Mouse (Mus musculus) liver, embryonic 12.5 days (tissue): ENCODE measurements around the gene Gm21149. TPM values are rescaled to one million over a fixed set of nuclear protein-coding genes. Genes with fewer than 3 reads are reported as not detected.
A peak's percentile ranks its signal among the peaks of the same experiment; 100 is the strongest.
"Not testable (repeated sequence)": the region's sequence is repeated elsewhere in the genome, so short reads cannot be mapped to it uniquely, and the experiment has no call there.

ENCODE experiments used
- ATAC-seq: fragments of 200-750 bp; cut with Nextera tagmentation; 2 replicates; pipeline ENCODE4 v1.8.0; 2017; ENCODE audit warnings: moderate number of reproducible peaks, mild to moderate bottlenecking, moderate library complexity
- H3K27ac ChIP-seq: fragments of 300-500 bp; sonication (generic); 2 replicates; pipeline ENCODE4 v1.5.1; 2016; ENCODE audit warnings: mild to moderate bottlenecking
- H3K27me3 ChIP-seq: fragments of 300-500 bp; sonication (generic); replicated peaks from 2 replicates; pipeline ENCODE4 v1.6.1; 2016; ENCODE audit warnings: mild to moderate bottlenecking, moderate library complexity
- H3K36me3 ChIP-seq: fragments of 300-500 bp; sonication (generic); 2 replicates; pipeline ENCODE4 v1.6.1; 2016; ENCODE audit warnings: mild to moderate bottlenecking, moderate library complexity
- H3K4me1 ChIP-seq: fragments of 300-500 bp; sonication (generic); 2 replicates; pipeline ENCODE4 v1.6.1; 2016
- H3K4me2 ChIP-seq: fragments of 300-500 bp; sonication (generic); 2 replicates; pipeline ENCODE4 v1.6.1; 2016; ENCODE audit warnings: mild to moderate bottlenecking, moderate library complexity
- H3K4me3 ChIP-seq: fragments of 300-500 bp; sonication (generic); 2 replicates; pipeline ENCODE4 v1.5.1; 2016; ENCODE audit warnings: mild to moderate bottlenecking, moderate library complexity
- H3K9ac ChIP-seq: fragments of 300-500 bp; sonication (generic); 2 replicates; pipeline ENCODE4 v1.6.1; 2016; ENCODE audit warnings: mild to moderate bottlenecking, moderate library complexity
- H3K9me3 ChIP-seq: fragments of 300-500 bp; sonication (generic); replicated peaks from 2 replicates; pipeline ENCODE4 v1.6.1; 2016; ENCODE audit warnings: mild to moderate bottlenecking, moderate library complexity
- WGBS: fragments of 180-500 bp; shearing (Covaris S2); methylation state at CpG from one replicate; pipeline ENCODE4 v1.1.7; 2016; ENCODE audit not compliant: insufficient replicate concordance; 5-methylcytosine and 5-hydroxymethylcytosine counted together
- polyA plus RNA-seq: library from polyadenylated mRNA; unstranded; fragments of >200 nt; fragmentation: Nextera tagmentation; extraction: Ambion mirVana; gene quantifications from 2 replicates; pipeline ENCODE4 v1.2.1, GENCODE M21; 2016

Gene Gm21149
- polyA plus RNA-seq: not detected in 2 replicates

DNA sequence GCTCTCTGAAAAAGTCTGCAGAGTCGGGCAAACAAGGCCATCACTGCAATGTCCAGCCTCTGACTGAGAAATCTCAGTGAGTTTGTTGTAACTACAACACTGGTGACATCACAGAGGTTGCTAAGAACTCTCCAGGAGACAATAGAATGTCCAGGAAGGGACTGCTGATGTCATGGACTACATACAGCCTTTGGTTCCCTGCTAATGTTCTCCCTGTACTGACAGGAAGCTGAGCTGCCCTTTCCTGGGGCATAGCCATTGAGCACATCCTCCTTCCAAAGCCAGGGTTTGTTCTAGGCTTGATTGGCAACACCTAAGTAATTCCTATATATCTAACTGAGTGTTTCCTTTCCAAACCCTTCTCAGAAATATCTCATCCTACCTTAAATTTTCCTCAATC, at the start of gene Gm21149:
Gene Gm21149 (minus strand): TSS at position 101 of the 400 bp plus-strand sequence.
- H3K4me3 ChIP-seq, H3K27me3 ChIP-seq: not testable (repeated sequence)
- 39% methylated on average over 1 of the region's 1 CpGs for WGBS

DNA sequence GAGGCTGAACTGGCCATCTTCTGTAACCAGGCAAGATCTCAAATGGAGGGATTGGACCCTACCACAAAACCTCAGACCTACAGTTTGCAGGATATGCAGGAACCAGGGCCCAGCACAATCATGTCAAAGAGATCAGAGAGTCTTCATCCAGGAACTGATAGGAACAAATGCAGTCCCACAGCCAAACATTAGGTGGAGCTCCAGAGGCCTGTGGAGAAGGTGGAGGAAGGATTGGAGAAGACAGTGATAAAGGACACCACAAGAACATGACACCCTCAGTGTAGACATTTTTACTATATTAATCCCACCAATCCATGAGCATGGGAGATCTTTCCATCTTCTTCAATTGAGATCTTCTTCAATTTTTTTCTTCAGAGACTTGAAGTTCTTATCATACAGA, 46.1 kb upstream of the Gm21149 start:
- H3K4me1 ChIP-seq, H3K9me3 ChIP-seq, H3K27me3 ChIP-seq, H3K27ac ChIP-seq, H3K9ac ChIP-seq, ATAC-seq, H3K4me2 ChIP-seq, H3K36me3 ChIP-seq, H3K4me3 ChIP-seq: not testable (repeated sequence)

More for the DNA sequence above, at the start of gene Gm21149:
- not testable (repeated sequence) for H3K27ac ChIP-seq, H3K9me3 ChIP-seq, H3K4me1 ChIP-seq, ATAC-seq, H3K4me2 ChIP-seq, H3K9ac ChIP-seq, H3K36me3 ChIP-seq

DNA sequence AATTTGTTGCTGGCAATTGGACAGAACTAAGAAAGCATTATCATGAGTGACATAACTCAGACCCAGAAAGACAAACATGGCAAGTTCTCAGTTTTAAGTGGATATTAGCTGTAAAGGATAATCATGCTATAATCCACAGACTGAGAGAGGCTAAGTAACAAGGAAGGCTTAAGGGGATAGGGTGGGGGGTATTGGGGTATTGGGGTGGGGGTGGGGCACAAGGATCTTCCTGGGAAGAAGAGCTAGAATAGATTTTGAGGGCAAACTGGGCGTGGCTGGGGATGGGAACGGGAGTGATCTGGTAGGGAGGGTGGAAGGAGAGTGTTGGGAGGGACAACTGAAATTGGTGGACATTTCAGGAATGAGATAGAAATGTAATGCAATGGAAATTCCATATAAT, 45.7 kb upstream of the Gm21149 start:
- ATAC-seq, H3K27me3 ChIP-seq, H3K36me3 ChIP-seq, H3K27ac ChIP-seq, H3K4me2 ChIP-seq, H3K4me1 ChIP-seq, H3K9ac ChIP-seq, H3K4me3 ChIP-seq, H3K9me3 ChIP-seq: not testable (repeated sequence)
- WGBS: 23% methylated on average over 2 of the region's 2 CpGs

DNA sequence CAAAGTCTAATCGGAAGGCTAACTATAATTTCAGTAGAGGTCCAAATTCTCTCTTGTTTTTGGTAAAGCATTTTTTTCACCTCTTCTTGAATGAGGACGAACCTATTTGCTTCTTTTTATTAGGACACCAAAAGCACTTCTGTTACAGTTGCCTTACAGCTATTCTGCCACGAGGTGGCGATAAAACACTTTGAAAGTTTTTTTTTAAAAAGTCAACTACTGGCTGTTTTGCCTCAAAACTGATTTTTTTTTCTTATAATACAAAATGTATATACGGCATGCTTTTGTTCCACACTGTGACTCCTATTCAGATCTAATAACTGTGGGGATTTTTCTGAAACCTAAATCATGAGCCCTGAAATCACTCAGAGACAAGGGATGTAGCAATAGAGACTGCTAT, 44.1 kb upstream of the Gm21149 start:
- H3K4me2 ChIP-seq, ATAC-seq, H3K27ac ChIP-seq, H3K4me3 ChIP-seq, H3K9me3 ChIP-seq, H3K9ac ChIP-seq, H3K27me3 ChIP-seq, H3K36me3 ChIP-seq, H3K4me1 ChIP-seq: not testable (repeated sequence)
- 12% methylated on average over 5 of the region's 5 CpGs for WGBS

DNA sequence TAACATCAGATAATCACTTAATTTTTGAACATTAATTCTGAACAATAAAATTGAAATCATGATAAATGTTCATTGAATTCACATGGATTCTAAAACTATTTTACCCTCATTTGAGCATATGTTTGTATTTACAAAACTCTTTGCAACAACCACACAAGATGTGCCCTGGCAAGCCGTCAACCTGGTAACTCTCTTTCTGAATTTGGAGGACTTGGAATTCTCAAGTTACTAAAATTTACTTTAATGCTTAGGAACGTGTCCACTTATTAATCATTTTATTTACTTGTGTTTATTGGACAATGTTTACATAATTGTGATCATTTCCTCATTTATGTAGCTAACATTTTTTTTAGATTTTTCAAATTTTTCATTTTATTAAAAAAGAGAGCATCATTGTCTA, 40.8 kb upstream of the Gm21149 start:
- H3K27me3 ChIP-seq, H3K27ac ChIP-seq, H3K9me3 ChIP-seq, H3K36me3 ChIP-seq, H3K4me3 ChIP-seq, ATAC-seq, H3K4me2 ChIP-seq, H3K4me1 ChIP-seq, H3K9ac ChIP-seq: not testable (repeated sequence)
- WGBS: 53% methylated on average over 2 of the region's 2 CpGs

DNA sequence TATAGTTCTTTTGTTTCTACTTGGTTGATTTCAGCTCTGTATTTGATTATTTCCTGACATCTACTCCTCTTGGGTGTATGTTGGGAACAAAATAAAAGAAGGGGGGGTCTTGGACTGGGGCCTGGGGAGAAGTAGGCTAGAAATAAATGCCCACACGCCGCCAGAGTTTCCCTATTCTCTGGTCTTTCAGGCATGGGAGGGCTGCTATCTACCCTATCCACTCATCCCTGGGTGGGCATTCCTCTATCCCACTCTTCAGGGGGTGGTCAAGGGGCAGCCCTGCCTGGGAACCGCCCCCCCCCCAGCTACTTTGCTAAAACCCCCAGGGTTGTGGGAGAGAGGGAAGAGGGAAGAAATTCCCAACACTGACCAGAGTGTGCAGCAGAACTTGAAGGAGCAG, 35.9 kb upstream of the Gm21149 start:
- H3K36me3 ChIP-seq, ATAC-seq, H3K4me2 ChIP-seq, H3K9ac ChIP-seq, H3K27ac ChIP-seq, H3K4me3 ChIP-seq, H3K4me1 ChIP-seq, H3K27me3 ChIP-seq: not testable (repeated sequence)
- 49% methylated on average over 3 of the region's 3 CpGs for WGBS
- peaks cover 14% of the 10 kb centered on the region for H3K9me3 ChIP-seq

DNA sequence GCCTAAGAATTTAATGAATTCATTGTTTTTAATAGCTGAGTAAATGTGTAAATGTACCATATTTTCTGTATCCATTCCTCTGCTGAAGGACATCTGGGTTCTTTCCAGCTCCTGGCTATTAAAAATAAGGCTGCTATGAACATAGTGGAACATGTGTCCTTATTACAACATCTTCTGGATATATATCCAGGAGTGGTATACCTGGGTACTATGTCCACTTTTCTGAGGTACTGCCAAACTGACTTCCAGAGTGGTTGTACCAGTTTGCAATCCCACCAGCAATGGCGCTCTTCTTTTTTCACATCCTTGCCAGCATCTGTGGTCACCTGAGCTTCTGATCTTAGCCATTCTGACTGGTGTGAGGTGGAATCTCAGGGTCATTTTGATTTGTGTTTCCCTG, 33.6 kb upstream of the Gm21149 start:
- H3K9me3 ChIP-seq: peaks cover 14% of the 10 kb centered on the region
- H3K27ac ChIP-seq, H3K4me3 ChIP-seq, H3K4me2 ChIP-seq, H3K4me1 ChIP-seq, H3K27me3 ChIP-seq, H3K9ac ChIP-seq, H3K36me3 ChIP-seq: not testable (repeated sequence)
- ATAC-seq: peak; percentile 58; the same call in 1 of the 2 replicates
- WGBS: 56% methylated on average over 1 of the region's 1 CpGs

DNA sequence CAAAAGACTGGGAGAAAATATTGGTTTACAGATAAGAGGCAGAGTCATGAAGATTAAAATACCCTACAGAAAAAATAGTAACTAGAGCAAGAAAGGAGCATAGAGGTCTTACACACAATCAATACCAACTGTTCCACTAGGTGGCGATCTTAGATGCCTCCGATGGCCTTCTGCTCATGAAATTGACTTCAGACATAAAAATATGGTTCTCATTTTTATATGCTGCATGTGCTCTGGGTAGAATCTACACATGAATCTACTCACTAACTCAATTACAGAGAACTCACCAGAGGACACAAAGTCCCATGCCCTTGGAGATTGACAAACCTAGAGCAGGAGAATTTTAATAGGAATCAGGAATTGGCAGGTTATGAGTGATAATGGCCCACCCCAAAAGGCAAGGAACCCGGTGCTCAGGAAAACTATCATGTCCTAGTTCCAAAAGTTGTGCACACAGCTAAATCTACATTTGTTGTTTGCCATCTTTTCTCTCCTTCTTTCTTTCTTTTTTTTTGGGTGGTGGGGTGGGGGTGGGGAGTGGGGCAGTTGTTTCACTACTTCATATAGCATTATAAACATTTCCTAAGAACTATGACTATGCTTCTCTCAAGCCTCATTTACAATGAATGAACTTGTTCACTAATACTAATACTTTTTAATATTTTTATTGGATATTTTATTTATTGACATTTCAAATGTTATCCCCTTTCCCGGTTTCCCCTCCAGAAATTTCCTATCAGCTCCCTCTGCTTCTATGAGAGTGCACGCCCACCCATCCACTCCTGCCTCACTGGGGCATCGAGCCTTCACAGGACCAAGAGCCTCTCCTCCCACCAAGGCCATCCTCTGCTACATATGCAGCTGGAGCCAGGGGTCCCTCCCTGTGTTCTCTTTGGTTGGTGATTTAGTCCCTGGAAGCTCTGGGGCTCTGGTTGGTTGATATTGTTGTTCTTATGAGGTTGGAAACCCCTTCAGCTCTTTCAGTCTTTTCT, 32.4 kb upstream of the Gm21149 start:
- H3K27me3 ChIP-seq, H3K4me2 ChIP-seq, H3K4me3 ChIP-seq, H3K27ac ChIP-seq, H3K9ac ChIP-seq, H3K36me3 ChIP-seq, H3K4me1 ChIP-seq: not testable (repeated sequence)
- 50% methylated on average over 6 of the region's 6 CpGs for WGBS
- peak; percentile 37; the same call in 1 of the 2 replicates for ATAC-seq
- H3K9me3 ChIP-seq: peaks cover 14% of the 10 kb centered on the region

DNA sequence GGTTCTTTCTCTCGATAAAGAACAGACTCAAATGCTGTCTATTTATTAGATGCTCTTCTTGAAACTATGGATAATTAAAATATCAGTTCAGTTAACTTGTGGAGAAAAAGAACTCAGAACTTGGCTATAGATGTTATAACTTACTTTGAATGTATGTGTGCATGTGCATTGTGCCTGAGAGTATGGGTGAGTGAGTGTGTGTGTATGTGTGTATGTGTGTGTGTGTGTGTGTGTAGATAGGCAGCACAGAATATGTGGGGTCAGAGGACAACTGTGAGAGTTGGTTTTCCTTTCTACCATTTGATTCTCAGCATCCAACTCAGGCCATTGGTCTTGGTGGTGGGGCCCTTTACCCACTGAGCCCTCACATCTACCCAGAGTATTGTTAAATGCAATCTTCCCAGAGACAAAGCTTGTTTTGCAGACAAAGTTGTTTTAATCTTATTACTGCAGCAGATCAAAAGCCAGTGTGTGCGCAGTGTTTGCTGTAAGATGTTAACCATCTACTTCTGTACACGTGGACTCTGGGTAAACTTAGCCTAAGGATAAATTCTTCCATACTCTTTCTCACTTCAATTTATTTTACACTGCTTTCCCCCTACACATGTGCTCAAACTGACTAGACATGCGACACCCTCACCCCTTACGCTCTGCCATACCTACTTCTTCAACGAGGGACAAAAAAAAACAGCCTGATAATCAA, 31.6 kb upstream of the Gm21149 start:
- not testable (repeated sequence) for H3K27me3 ChIP-seq, H3K4me3 ChIP-seq, H3K9ac ChIP-seq, H3K4me2 ChIP-seq, H3K4me1 ChIP-seq, H3K36me3 ChIP-seq, H3K27ac ChIP-seq
- peaks cover 14% of the 10 kb centered on the region for H3K9me3 ChIP-seq
- WGBS: 48% methylated on average over 6 of the region's 6 CpGs
- ATAC-seq: peak; percentile 69

DNA sequence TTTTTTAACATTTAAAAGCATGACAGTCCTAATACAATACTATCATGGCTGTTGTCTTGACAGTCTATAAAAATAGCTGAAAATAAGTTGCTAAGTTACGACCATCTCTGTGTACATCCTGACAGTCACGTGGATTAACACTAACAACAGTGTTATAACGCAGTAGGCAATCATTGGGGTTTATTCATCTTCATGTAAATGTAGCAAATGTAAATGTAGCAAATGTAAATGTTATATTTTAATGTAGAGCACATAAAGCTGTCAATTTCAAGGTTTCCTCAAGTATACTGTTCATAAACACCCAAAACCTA, 30.9 kb upstream of the Gm21149 start:
- H3K4me2 ChIP-seq: no peak overlapping the region
- no peaks in the 10 kb centered on the region for H3K4me1 ChIP-seq
- H3K36me3 ChIP-seq: no peaks in the 10 kb centered on the region
- H3K27ac ChIP-seq: no peak overlapping the region
- 65% methylated on average over 3 of the region's 3 CpGs for WGBS
- no peaks in the 10 kb centered on the region for H3K27me3 ChIP-seq
- no peak overlapping the region for H3K4me3 ChIP-seq
- H3K9ac ChIP-seq: no peak overlapping the region
- 0 out of 2 replicates have a peak, but pooled peaks have one; percentile 4 for ATAC-seq
- peaks cover 12% of the 10 kb centered on the region for H3K9me3 ChIP-seq

DNA sequence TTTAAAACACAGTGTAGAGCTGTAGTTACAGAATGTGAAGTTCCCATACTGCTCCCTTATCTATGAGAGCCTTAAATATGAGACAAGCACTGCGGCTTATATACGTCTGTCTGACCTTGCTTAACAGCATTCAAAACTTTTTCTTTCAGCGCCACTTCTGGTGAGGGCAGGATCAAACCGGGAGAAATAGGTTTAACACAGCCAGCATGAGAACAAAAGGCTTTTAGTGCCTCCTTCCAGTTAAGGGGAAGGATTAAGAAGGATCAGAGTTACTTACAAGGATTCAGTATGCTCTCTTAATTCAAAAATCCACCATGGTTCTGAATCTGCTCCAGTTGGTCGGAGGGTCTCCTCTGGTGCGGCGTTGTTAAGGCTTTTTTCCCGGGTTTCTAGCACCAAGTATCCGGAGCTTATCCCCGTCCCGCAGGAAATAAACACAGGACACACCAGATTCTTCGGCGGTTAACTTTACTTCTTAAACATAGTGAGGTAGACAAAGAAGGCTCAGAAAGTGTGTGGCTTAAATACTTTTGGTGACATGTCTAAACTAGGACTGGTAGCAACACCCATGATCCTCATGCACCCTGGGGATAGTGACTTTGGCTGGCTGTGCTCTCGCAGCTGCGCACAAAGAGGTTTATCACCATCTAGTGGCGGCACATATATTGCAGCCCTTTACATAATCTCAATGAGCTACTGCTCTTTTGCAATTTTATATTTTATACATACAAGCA, 30.4 kb upstream of the Gm21149 start:
- Histone ChIP-seq H3K4me2 (no peak overlapping the region), H3K36me3 (no peaks in the 10 kb centered on the region), H3K27me3 (no peaks in the 10 kb centered on the region), H3K27ac (no peak overlapping the region), H3K4me3 (no peak overlapping the region), H3K9ac (no peak overlapping the region), H3K4me1 (no peaks in the 10 kb centered on the region), H3K9me3 (peaks cover 9% of the 10 kb centered on the region)
- 39% methylated on average over 16 of the region's 16 CpGs for WGBS
- ATAC-seq: peak; percentile 35; the same call in 1 of the 2 replicates
